Mouse (Mus musculus): Measurements from ENCODE around the gene Ropn1l.

The Ropn1l gene

DNA sequence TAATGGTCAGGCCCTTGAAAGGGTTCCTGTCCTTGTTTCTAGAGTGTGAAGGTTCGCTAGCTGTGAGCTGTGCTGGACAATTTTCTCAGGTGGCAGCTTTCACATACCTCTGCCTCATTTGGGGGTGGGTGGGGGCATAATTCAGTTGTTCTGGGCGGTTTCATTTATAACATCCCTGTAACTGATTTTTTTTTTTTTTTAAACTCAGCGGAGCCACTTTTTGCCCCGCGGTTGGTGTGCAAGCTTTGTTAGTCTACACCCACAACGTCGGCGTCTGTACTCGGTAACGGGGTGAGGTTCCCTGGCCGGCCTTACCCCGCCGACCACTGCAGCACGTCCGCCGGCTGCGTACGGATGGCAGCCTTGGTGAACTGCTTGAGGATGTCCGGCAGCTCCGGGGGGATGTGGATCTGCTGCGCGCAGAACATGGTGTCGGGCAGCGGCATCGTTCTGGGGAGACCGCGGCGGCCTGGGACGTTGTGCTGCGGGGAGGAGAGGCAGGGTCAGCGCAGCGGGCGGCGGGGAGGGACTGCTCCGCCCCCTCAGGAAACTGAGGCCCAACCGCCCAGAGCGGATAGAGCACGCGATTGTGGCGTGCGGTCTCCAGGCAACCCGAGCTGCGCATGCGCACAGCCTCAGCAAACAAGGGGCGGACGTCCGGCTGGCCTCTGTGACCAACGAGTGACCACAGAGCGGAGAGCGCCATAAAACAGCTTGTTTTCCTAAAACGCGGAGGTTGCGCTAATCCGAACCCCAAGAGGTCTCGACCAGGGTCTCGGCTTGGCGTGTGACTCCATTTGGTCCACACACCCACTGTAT, at the start of gene Ropn1l:
Ropn1l (minus strand) TSS at position 640 of the 819 bp plus-strand sequence.
- DNase-seq (ENCODE audit: low read depth, low spot score): peak; percentile 90

DNA sequence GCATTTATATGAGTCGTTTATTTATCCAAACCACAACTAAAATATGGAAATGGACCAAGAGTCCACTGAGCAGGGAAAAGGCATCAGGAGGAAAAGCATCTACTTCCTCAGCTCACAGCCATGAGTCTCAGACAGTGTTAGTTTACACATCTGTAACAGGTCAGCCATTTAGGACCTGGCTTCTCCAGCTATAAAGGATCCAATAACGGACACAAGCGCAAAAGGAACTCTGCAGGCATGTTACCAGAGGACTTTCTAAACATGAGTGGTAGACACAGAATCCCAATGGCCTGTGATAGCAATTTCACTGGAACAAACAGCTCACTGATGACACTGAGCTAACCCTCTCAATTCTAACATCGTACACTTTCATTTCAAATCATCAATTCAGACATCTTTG, 49.5 kb upstream of the Ropn1l start:
- DNase-seq (ENCODE audit: low read depth, low spot score): no peak

GRCm38 (mm10) chr15:31502313-31502712, 48.8 kb upstream of the Ropn1l start:
- no peak for DNase-seq (ENCODE audit: low read depth, low spot score)

GRCm38 (mm10) chr15:31494803-31495202, 41.3 kb upstream of the Ropn1l start:
- no peak for DNase-seq (ENCODE audit: low read depth, low spot score)

GRCm38 (mm10) chr15:31494310-31494709, 40.8 kb upstream of the Ropn1l start:
- no peak for DNase-seq (ENCODE audit: low read depth, low spot score)

- DNase-seq (ENCODE audit: low read depth, low spot score): no peak
These were observed 33.9 kb upstream of the Ropn1l start for GRCm38 (mm10) chr15:31487407-31487806.

- no peak for DNase-seq (ENCODE audit: low read depth, low spot score)
These were observed 23.1 kb upstream of the Ropn1l start for GRCm38 (mm10) chr15:31476678-31477077.

GRCm38 (mm10) chr15:31472645-31473574, 19.4 kb upstream of the Ropn1l start:
- no peak for DNase-seq (ENCODE audit: low read depth, low spot score)

GRCm38 (mm10) chr15:31471529-31471928, 18.0 kb upstream of the Ropn1l start:
- DNase-seq (ENCODE audit: low read depth, low spot score): no peak

DNA sequence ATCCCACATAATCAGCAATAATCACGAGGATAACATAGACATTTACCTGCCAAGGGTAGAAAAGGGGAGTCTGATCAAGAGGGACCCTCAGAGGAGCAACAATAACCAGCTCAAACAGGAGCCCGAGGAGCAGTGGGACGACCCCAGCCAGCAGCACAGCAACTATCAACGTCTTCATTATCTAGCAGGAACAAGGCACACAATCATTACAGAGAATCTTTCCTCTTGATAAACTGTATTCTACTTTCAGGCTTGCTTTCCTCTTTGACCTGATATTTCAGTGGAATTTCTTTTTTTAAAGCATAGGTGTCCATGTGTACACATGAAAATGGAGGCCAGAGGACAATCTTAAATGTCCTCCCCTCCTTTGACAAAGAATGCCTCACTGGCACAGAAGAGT, 16.0 kb upstream of the Ropn1l start:
- DNase-seq (ENCODE audit: low read depth, low spot score): no peak

- no peak for DNase-seq (ENCODE audit: low read depth, low spot score)
These were observed 15.3 kb upstream of the Ropn1l start for GRCm38 (mm10) chr15:31468806-31469205.

DNA sequence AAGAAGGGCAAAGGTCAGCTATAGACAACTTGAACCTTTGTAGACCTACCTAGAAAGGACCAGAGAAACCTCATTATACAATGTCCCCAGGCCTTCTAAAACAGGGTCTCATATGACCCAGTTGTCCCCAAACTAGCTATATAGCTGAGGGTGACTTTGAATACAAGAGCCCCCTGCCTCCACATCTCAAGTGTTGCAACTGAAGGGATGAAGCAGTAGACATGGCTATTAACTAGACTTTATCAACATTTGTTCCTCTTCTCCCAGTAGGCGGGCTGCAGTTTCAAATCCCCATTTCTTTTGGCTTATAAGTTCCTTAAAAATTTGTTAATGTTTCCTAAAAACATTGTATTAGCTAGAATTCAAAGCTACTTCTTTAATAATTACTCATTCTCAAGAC, 13.2 kb upstream of the Ropn1l start:
- no peak for DNase-seq (ENCODE audit: low read depth, low spot score)

- DNase-seq (ENCODE audit: low read depth, low spot score): no peak
These were observed 12.8 kb upstream of the Ropn1l start for GRCm38 (mm10) chr15:31466295-31466694.

DNA sequence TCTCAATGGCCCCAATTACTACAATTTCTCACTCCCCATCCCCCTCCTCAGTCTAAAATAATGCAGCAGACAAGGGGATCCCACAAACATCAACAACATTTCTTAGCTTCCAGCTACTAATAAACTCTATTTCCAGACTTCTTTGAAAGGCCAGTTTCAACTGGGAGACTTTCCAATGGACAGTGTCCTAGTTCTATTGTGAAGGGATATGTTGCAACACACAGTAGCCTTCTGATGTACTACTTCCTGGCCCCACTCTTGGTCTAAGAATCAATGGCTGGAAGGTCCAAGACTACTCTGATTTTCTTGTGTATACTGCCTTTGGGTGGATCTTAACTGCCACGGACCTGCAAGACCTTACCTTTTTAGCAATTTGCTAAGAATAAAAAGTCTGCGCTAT, 12.3 kb upstream of the Ropn1l start:
- DNase-seq (ENCODE audit: low read depth, low spot score): no peak

DNA sequence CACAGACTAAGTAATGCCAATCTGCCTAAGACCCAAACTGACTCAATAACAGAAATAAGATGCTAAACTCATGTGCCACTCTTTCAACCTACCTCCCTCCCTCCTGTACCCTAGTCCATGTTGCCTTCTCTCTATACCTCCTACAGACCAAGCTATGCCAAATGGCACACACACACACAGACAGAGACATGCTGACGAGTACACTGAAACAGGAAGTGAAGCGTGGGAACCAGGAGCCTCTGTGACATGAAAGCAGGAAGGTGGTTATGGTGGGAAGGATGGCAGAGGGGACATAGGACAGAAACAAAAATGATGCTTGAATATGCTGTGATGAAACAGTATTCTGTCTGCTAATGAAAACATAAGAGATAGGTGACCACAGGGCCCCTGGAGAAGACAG, 7.0 kb upstream of the Ropn1l start:
- DNase-seq (ENCODE audit: low read depth, low spot score): no peak

DNA sequence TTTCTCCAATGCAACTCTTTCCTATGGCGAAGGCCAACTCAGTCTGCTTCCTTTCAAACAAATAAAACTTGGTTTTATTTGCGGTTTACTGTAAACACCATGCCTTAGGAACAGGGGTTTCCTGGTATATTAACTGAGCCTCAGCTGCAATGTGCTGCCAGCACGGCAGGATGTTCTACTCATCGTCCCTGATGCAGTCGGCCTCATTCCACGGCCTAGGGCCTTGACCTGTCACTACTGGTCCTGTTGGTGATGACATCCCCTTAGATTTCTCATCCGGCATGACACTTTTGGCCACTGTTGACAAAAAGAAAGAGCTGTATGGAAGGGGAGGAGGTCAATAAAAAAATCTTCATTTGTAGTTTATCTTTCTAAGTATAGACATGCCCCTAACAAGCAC, 4.5 kb upstream of the Ropn1l start:
- no peak for DNase-seq (ENCODE audit: low read depth, low spot score)

GRCm38 (mm10) chr15:31456381-31456780, 2.8 kb upstream of the Ropn1l start:
- DNase-seq (ENCODE audit: low read depth, low spot score): no peak

- DNase-seq (ENCODE audit: low read depth, low spot score): no peak
These were observed 1.3 kb upstream of the Ropn1l start for GRCm38 (mm10) chr15:31454861-31455295.

DNA sequence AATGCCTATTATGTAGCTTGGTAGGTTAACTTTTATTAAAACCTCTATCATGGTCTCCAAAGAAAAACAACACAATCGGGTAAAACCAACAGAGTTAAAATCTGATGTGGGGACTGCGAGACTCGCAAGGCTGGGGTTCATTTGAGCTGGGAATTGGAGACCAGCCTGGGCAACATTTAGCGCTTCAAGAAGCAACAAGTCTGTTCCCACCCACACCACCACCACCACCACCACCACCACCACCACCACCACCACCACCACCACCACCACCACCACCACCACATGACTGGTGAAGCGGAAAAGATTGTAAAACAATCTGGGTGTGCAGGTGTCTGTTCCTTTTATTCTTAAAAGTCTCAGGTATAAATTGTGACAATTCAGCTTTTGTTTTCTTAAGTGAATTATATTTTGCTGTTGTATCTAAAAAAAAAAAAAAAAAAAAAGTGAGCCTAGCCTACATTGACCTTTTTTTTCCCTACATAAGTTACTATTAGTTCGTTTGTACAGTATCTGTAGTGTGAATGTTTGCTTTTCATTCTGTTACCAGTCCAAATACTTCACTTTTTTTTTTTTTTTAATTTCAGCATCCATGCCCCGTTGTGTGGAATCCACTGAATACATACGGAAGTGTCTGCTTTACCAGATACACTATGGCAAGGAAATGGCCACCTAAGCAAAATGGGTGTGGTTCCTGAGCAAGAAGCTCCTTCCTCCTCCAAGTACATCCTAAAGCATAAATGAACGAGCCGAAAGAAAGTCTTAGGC, 741 bp upstream of the Ropn1l start:
- no peak for DNase-seq (ENCODE audit: low read depth, low spot score)

GRCm38 (mm10) chr15:31452336-31453097, 1.0 kb downstream of the Ropn1l start:
- no peak for DNase-seq (ENCODE audit: low read depth, low spot score)

- DNase-seq (ENCODE audit: low read depth, low spot score): no peak
These were observed 3.8 kb downstream of the Ropn1l start for GRCm38 (mm10) chr15:31449772-31450171.
